Mouse (Mus musculus) thymus, postnatal 0 days (tissue): Measurements from ENCODE around the gene 0610040J01Rik. TPM values are rescaled to one million over a fixed set of nuclear protein-coding genes. Genes with fewer than 3 reads are reported as not detected.

Experiments used
- DNase-seq: peaks from one replicate; pipeline ENCODE4 v3.0.0-alpha.2; 2015; ENCODE audit warnings: low spot score
- polyA plus RNA-seq: library from polyadenylated mRNA; unstranded; fragments of >200 nt; fragmentation: Nextera tagmentation; extraction: Ambion mirVana; gene quantifications from 2 replicates; pipeline ENCODE4 v1.2.1, GENCODE M21; 2015

Gene 0610040J01Rik
- 0.47 and 0.69 TPM in 2 replicates for polyA plus RNA-seq

DNA sequence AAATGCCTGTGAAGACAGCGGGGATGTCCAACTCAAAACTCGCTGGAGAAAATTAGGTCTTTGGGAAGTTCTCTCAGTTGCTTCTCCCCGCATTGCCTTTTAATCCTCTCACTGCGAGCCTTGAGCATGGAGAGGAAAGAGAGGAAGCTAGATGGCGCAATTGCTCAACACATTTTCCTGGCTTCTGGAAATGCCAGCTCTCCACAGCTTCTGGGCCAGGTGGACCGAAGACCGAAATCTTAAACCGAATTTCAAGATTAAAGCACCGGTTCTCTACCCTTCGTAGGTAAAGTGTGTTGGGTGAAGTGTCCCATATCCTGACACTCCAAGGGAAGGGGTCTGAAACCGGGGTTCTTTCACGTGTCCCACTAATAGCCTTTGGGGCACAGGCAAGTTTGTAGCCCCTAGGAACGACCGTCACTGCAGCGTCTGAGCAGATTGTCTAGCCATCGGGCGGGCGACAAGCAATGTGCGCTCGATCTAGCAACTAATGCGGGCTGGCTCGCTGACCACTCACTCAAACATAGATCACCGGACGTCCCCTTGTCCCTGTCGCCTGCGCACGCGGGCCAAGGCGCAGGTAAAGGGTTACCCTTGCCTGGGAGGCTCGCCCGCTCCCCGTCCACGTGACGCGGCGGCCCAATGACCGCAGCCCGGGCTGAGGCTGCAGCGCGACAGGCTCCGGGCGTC lies at the start of gene 0610040J01Rik:
TSS of gene 0610040J01Rik (plus strand) at position 545 of the 690 bp plus-strand sequence.
- DNase-seq, result peak; percentile 10

GRCm38 (mm10) chr5:63765886-63766285 lies 46.3 kb upstream of the 0610040J01Rik start:
- DNase-seq, result no peak

- DNase-seq, result peak; percentile 47
Observed at GRCm38 (mm10) chr5:63766715-63767114, 45.4 kb upstream of the 0610040J01Rik start.

GRCm38 (mm10) chr5:63767464-63767863 lies 44.7 kb upstream of the 0610040J01Rik start:
- no peak for DNase-seq

DNA sequence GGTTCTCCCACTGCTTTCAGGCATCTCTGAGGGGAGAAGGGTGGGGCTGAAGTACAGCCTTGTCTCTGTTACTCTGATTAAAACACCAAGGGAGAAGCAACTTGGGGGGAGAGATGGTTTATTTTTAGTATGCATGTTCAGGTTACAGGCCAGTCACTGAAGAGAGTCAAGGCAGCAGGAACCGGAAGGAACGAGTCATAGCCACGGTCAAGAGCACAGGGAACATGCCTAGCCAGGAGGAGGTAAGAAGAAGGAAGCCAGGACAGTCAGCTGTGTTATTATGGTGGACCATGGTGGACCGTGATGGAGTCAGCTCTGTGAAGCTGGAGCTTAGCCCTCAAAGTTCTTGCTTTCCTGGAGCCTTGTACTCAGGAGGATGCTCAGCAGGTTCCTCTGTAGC lies 43.9 kb upstream of the 0610040J01Rik start:
- no peak for DNase-seq

- DNase-seq, result no peak
Observed at GRCm38 (mm10) chr5:63772971-63773370, 39.2 kb upstream of the 0610040J01Rik start.

DNA sequence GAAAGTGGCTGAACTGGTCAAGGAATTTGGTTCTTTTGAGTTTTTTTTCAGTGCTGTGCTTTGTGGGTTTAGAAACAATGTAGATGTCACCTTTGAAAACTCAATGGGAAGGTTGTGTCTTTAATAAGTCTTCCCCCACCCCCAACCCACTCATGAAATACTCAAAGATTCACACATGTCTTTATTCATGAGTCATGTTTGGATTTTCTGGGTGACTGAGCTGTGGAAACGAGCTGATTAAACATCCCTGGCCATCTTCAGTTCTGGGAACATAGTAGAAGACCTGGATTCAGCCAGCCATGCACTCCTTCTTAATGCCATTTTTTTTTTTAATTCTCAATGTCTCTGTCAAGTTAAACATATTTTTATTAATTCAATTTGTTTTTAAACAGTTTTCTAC lies 38.6 kb upstream of the 0610040J01Rik start:
- DNase-seq, result no peak

DNA sequence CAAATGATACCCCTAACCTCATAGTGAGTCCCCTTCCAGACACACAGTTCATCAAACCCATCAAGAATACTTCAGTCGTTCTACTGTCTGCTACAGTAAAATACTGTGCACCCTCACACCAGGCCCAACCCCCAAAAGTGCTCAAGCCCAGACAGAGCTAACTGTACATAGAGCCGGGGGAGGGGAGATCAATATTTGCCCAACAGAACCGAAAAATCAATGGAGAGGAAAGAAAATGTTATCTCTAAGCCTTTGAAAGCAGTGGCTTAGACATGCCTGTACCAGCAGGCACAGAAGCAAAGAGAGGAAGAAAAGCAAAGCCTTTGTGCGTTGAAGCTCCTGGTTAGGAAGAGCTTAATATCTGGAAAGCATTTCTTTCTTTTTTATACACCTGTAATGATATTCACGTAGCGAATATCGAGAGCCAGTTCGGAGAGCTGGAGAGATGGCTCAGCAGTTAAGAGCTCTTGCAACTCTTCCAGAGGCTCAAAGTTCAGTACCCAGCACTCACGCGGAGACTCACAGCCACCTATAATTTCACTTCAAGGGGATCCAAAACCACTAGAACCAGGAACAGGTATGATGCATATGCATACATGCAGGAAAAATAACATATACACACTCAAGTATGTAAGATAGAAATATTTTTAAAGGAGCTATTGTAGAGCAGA lies 23.9 kb upstream of the 0610040J01Rik start:
- no peak for DNase-seq

DNA sequence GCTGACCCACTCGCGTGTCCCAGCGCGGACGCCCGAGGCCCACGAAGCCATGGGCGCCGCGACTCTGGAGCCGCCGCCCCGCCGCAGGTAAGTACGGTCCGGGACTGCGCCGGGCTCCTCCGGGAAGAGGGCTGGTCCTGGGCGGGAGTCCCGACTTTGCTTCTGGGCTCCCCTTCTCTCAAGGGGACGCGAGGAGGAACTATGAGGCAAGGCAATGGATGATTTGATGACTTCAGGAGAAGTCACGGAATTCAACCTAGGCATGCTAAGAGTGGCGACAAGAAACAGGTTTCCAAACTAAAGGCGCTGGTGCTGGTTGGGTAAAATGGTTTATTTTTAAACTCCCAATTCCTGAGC lies 324 bp downstream of the 0610040J01Rik start:
- no peak for DNase-seq

GRCm38 (mm10) chr5:63816643-63817042 lies 4.5 kb downstream of the 0610040J01Rik start:
- no peak for DNase-seq

DNA sequence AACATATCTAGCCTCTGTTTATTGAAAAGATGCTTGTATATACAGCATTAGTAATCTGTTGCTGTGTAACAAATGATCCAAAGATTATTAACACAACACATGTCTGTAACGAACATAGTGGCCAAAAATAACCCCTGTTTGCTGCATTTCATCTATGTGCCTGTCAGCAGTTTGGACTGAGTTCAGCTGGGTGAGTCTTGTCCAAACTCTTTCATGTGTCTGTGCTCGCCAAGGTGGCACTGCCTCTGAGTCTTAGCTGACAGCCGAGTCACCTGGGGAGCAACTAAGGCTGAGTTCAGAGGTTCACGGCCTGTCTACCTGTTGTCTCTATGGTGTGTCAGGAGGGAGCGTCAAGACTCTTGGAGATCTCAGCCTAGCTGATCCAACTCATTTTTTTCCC lies 5.1 kb downstream of the 0610040J01Rik start:
- no peak for DNase-seq

GRCm38 (mm10) chr5:63818975-63819374 lies 6.8 kb downstream of the 0610040J01Rik start:
- DNase-seq, result no peak

DNA sequence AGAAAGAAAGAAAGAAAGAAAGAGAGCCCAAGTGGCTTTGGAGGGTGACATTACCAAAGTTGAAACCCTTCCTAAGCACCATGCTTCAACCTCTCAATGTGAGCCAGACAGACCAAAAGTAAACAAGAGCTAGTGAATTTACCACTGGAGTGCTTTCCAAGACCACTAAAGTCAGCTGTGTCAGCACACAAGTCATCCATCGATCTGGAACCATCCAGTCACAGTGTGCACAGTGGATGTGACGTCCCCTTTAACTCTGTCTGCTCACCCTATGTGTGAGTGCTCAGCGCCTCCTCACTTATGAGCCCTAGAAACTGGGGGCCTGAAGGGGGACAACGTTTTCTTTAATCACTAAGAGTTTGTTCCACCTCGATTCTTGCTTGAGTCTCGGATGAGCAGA lies 7.4 kb downstream of the 0610040J01Rik start:
- no peak for DNase-seq

- no peak for DNase-seq
Observed at GRCm38 (mm10) chr5:63821176-63821575, 9.0 kb downstream of the 0610040J01Rik start.

DNA sequence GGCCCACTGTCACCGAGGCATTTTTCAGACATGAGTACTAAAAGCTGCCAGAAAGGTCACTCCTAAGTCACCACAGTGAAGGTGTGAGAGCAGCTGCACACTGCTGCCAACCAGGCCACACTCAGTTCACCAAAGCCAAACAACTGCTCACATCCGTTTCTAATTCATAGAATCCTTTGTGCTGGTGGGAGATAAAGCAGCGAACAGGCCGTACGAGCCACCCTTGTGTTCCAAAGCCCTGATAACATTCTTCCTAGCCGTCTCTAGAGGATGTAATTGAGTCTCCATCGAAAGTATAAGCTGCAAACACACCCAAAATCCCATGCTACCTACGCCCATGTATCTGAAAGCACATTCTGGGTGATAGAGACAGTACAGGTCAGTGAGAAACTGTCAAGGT lies 9.7 kb downstream of the 0610040J01Rik start:
- no peak for DNase-seq

DNA sequence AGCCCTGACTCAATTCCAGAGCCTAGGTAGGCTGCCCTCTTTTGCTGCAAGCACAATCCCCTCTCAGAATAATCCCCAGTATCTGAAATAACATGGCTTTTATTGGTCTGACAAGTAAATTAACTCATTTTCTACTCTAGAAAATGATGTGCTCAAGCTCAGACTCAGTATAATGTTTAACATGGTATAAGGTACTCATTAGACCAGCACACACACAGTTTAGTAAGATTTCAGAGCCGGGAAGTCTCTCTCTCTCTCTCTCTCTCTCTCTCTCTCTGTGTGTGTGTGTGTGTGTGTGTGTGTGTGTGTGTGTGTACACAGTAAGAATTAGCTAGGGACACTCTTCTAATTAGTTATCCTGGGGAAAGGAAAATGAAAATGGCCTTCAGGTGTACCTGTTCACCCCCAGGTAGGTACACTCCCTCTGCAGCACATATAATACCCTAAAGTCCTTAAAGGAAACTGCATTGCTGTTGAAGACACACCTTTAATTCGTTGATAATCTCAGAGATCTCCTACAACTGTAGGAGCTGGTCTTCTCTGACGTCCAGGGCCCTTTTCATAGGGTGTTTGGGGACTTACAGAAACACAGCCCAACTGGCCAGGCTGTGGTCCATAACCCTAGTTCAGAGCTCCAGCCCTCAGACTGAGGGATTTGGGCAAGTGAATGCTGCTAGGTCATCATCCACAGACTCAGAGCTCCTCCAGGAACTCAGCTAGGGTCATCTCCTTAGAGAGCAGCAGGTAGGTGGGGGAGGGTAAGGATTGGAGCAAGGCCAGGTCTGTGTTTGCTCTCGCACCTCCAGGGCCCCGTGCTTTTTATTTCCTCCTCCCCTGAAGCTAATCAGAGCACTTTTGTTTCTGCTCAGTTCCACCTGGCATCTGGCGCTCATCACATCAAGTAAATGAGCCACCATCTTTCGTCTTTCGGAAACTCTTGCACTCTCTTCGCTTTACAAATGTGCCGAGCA lies 11.5 kb downstream of the 0610040J01Rik start:
- no peak for DNase-seq

DNA sequence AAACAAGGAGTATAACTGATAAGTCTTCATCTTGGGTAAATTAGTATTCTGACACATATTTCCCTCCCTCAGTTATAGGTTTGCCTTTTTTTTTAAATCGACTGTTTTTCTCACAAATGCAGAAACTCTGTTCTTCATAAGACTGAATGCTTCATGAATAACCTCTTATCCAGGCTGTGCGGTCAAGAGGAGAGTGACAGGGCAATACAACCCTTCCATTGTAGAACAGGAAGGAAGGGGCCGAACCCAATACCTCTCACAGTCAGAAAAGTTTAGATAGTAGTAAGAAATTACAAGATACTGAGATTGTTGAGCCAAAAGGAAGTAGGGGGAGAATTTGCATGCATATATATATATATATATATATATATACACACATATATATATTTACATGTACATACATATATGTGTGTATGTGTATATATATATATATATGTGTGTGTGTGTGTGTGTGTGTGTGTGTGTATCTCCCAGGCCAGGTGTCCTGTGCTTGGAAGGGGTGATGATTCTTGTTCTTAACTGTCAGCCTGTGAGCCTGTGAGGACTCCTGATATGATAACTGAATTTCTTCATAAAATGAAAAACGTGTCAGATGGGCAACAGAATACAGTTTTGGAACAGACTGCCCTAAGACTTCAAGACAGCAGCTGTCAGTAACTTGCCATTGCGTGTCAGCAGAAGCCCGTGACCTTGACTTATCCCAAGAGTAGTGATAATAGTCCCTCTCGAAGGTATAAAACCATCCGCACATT lies 12.6 kb downstream of the 0610040J01Rik start:
- DNase-seq, result no peak

DNA sequence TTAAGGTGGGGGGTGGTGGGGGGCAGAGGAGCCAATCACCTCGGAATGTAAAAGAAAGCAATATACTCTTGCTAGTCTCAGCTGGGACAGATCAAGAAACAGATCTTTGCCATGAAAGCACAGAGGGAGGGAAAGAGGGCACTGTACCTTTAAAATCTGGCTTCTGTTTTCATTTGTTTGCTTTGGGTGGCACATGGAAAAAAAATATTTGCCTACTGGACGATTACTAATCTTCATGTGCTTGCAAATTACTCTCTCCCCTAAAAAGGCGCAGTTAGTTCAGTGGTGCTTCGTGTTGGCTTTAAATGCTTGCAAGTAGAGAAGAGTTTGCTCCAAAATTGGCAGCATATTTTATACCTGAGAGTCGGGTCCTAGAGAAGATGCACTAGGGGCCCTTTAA lies 13.7 kb downstream of the 0610040J01Rik start:
- DNase-seq, result no peak

GRCm38 (mm10) chr5:63827006-63827405 lies 14.8 kb downstream of the 0610040J01Rik start:
- no peak for DNase-seq

GRCm38 (mm10) chr5:63827415-63828053 lies 15.4 kb downstream of the 0610040J01Rik start:
- DNase-seq, result no peak
